Mouse (Mus musculus): ENCODE measurements around the gene Clic6. TPM values are rescaled to one million over a fixed set of nuclear protein-coding genes. Genes with fewer than 3 reads are reported as not detected.

Clic6 gene
- total and polyA plus RNA-seq, 3 experiments: not detected

DNA sequence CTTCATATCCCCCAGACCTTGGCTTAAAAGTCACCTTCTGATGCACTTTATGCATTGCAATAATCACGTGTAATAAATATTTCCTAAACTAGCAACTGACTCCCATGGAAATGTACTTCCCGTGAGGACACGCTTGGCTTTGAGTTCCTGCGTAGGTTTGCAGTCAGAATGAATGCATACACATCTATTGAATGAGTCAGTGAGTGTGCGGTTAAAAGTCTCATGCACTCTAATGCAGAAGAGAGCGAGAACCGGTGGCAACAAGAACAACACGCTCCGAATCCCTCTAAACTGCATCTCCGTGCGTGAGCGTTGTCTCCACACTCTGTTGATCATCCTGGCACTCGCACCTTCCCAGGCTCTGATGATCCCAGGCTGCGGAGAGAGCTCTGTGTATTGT is 36.5 kb upstream of the Clic6 start:
- no peak for DNase-seq (ENCODE audit: low read depth, low spot score)
- H3K36me3 ChIP-seq (ENCODE audit: control insufficient read depth in 1 of 2, insufficient read depth in 2 of 2, low read length in 2 of 2): no peaks in the 10 kb centered on the region
- H3K9ac ChIP-seq (ENCODE audit: control insufficient read depth, low read depth, low read length, poor library complexity, severe bottlenecking): no peak overlapping the region
- no peak for TF ChIP-seq NELFE (IDR thresholded peaks at IDR 0.05; ENCODE audit: low read depth, low read length)
- TF ChIP-seq SMC3 (IDR thresholded peaks at IDR 0.05; ENCODE audit: low read depth, low read length): no peak
- H3K9me3 ChIP-seq (replicated peaks; ENCODE audit: insufficient read depth, low read length): no peaks in the 10 kb centered on the region
- peaks cover 0 to 3% of the 10 kb centered on the region in 2 experiments; a peak in 2 of 4 replicates for H3K4me1 ChIP-seq (ENCODE audit: control insufficient read depth in 1 of 2, insufficient read depth in 2 of 2, low read length in 2 of 2)
- H3K27ac ChIP-seq (ENCODE audit: control insufficient read depth, low read depth, low read length): no peak overlapping the region
- no peak overlapping the region for H3K4me3 ChIP-seq (ENCODE audit: control insufficient read depth in 1 of 2, insufficient read depth in 1 of 2, low read depth in 2 of 2, low read length in 2 of 2)
- no peaks in the 10 kb centered on the region for H3K79me2 ChIP-seq (ENCODE audit: control insufficient read depth, insufficient read depth, low read length, poor library complexity)
- H3K27me3 ChIP-seq (ENCODE audit: control insufficient read depth in 1 of 2, insufficient read depth in 2 of 2, low read length in 2 of 2): no peaks in the 10 kb centered on the region

- H3K4me1 ChIP-seq (ENCODE audit: control insufficient read depth in 1 of 2, insufficient read depth in 2 of 2, low read length in 2 of 2): no peaks in the 10 kb centered on the region
- no peak overlapping the region for H3K4me3 ChIP-seq (ENCODE audit: control insufficient read depth in 1 of 2, insufficient read depth in 1 of 2, low read depth in 2 of 2, low read length in 2 of 2)
- no peaks in the 10 kb centered on the region for H3K36me3 ChIP-seq (ENCODE audit: control insufficient read depth in 1 of 2, insufficient read depth in 2 of 2, low read length in 2 of 2)
- H3K27ac ChIP-seq (ENCODE audit: control insufficient read depth, low read depth, low read length): no peak overlapping the region
- no peak overlapping the region for H3K9ac ChIP-seq (ENCODE audit: control insufficient read depth, low read depth, low read length, poor library complexity, severe bottlenecking)
- H3K9me3 ChIP-seq (replicated peaks; ENCODE audit: insufficient read depth, low read length): no peaks in the 10 kb centered on the region
- no peaks in the 10 kb centered on the region for H3K79me2 ChIP-seq (ENCODE audit: control insufficient read depth, insufficient read depth, low read length, poor library complexity)
- TF ChIP-seq BHLHE40 (IDR thresholded peaks at IDR 0.05; ENCODE audit: borderline replicate concordance, low read depth, low read length) (no peak), TBP (IDR thresholded peaks at IDR 0.05; ENCODE audit: low read depth, low read length) (no peak), ZNF384 (IDR thresholded peaks at IDR 0.05; ENCODE audit: low read depth, low read length) (no peak), ELF1 (IDR thresholded peaks at IDR 0.05; ENCODE audit: low read depth, low read length) (no peak), E2F4 (IDR thresholded peaks at IDR 0.05; ENCODE audit: borderline replicate concordance, low read depth, low read length) (no peak), MYC (IDR thresholded peaks at IDR 0.05; ENCODE audit: low read depth, low read length) (no peak)
- H3K27me3 ChIP-seq (ENCODE audit: control insufficient read depth in 1 of 2, insufficient read depth in 2 of 2, low read length in 2 of 2): no peaks in the 10 kb centered on the region
- DNase-seq (ENCODE audit: low read depth, low spot score): no peak
Observed at GRCm38 (mm10) chr16:92450331-92450730, 35.2 kb upstream of the Clic6 start.

- TF ChIP-seq USF2 (IDR thresholded peaks at IDR 0.05; ENCODE audit: borderline replicate concordance in 1 of 2, insufficient read depth in 1 of 2, low read depth in 1 of 2, low read length in 2 of 2) (no peak), POLR2A (IDR thresholded peaks at IDR 0.05; ENCODE audit: control insufficient read depth in 1 of 2, insufficient read depth in 1 of 2, low read depth in 1 of 2, low read length in 2 of 2, poor library complexity in 1 of 2) (no peak), ELF1 (IDR thresholded peaks at IDR 0.05; ENCODE audit: low read depth, low read length) (no peak), TCF12 (IDR thresholded peaks at IDR 0.05; ENCODE audit: low read depth, low read length) (no peak), TAL1 (IDR thresholded peaks at IDR 0.05; ENCODE audit: low read length) (no peak), POLR2AphosphoS5 (IDR thresholded peaks at IDR 0.05; ENCODE audit: borderline replicate concordance, low read depth, low read length) (no peak)
- Histone ChIP-seq H3K9me3 (replicated peaks; ENCODE audit: insufficient read depth, low read length) (no peaks in the 10 kb centered on the region), H3K79me2 (ENCODE audit: control insufficient read depth, insufficient read depth, low read length, poor library complexity) (no peaks in the 10 kb centered on the region), H3K4me1 (ENCODE audit: control insufficient read depth in 1 of 2, insufficient read depth in 2 of 2, low read length in 2 of 2) (no peaks in the 10 kb centered on the region), H3K9ac (ENCODE audit: control insufficient read depth, low read depth, low read length, poor library complexity, severe bottlenecking) (no peak overlapping the region), H3K27ac (ENCODE audit: control insufficient read depth, low read depth, low read length) (no peak overlapping the region), H3K27me3 (ENCODE audit: control insufficient read depth in 1 of 2, insufficient read depth in 2 of 2, low read length in 2 of 2) (no peaks in the 10 kb centered on the region), H3K4me3 (ENCODE audit: control insufficient read depth in 1 of 2, insufficient read depth in 1 of 2, low read depth in 2 of 2, low read length in 2 of 2) (no peak overlapping the region), H3K36me3 (ENCODE audit: control insufficient read depth in 1 of 2, insufficient read depth in 2 of 2, low read length in 2 of 2) (no peaks in the 10 kb centered on the region)
- no peak for DNase-seq (ENCODE audit: low read depth, low spot score)
Observed at GRCm38 (mm10) chr16:92451516-92452072, 33.9 kb upstream of the Clic6 start.
